Mouse (Mus musculus): ENCODE measurements around the gene Pdilt.
"Not testable (repeated sequence)": the region's sequence is repeated elsewhere in the genome, so short reads cannot be mapped to it uniquely, and the experiment has no call there.

Gene Pdilt

DNA sequence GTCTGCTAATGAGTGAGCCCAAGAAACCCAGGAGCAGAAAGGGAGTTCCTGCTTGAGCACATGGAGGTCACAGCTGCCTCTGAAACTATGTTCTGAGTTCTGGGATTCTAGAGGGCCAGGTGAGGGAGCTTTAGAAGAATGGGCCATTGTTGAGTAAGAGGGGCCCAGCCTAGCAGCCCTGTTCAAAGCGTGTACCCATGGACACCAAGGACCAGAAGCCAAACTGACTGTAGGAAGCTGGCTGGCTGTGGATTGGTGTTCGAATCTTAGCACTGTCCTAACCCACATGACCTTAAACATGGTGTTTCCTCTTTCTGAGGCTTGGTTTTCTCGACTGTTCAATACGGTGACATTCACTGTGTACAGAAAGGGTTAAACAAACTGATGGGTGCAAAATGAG is at the start of gene Pdilt:
Pdilt (minus strand) TSS at position 101 of the 400 bp plus-strand sequence.
- no peak for ATAC-seq (ENCODE audit: low TSS enrichment)

- ATAC-seq (ENCODE audit: low TSS enrichment), result not testable (repeated sequence)
These were observed 39.2 kb upstream of the Pdilt start for GRCm38 (mm10) chr7:119562476-119562875.

- ATAC-seq (ENCODE audit: low TSS enrichment), result no peak
These were observed 38.2 kb upstream of the Pdilt start for GRCm38 (mm10) chr7:119561441-119561840.

GRCm38 (mm10) chr7:119560452-119560835 is 37.2 kb upstream of the Pdilt start:
- ATAC-seq (ENCODE audit: low TSS enrichment), result no peak

- no peak for ATAC-seq (ENCODE audit: low TSS enrichment)
These were observed 36.6 kb upstream of the Pdilt start for GRCm38 (mm10) chr7:119559789-119560451.

DNA sequence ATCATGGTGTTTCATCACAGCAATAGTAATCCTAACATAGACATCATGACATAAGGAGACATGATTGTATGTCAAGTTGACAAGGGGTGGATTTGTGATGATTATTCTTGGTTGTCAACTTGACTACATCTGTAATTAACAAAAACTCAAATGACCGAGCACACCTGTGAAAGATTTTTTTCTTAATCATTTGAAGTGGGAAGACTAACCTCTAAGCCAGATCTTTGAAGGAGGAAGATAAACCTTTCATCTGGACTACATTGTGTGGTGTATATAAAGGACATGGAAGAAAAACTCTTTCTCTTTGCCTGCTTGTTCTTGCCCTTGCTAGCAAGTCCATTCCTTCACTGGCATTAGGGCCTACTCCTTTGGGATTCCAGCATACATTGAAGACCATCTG is 30.8 kb upstream of the Pdilt start, which contains the start of gene Acsm2:
Acsm2 (plus strand) TSS at position 301 of the 400 bp plus-strand sequence.
- ATAC-seq (ENCODE audit: low TSS enrichment), result no peak

DNA sequence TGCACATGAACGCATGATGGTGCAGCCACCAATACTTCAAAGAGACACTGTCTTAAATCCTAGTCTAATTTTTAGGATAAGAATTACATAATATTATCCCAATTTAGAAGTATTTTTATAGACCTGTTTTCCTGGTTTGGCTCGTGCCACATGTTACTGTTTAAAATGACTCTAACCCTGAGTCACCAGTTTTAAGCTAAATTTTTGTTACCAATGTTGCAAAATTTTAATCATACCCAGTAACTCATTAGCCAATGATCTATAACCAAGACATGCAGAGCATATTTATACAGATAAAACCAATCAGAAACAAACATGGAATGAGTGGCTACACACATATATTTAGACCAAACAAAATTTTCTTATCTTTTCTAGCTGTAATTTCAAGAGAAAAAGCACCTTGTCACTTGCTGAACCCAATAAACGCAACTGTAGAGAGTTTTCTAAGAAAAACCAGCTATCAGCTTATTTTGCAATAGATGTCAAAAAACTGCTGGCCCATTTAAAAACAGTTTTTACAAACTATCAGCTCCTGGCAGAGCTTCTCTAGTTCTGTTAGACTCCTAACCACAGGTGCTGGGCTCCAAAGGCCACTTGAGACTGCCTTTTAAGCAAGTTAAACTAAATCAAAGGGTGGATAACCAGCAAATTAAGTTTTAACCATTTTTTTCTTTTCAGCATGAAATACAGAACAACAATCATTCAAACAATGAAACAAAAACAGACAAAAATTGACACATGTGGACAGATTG is 27.4 kb upstream of the Pdilt start:
- no peak for ATAC-seq (ENCODE audit: low TSS enrichment)

- no peak for ATAC-seq (ENCODE audit: low TSS enrichment)
These were observed 22.3 kb upstream of the Pdilt start for GRCm38 (mm10) chr7:119545572-119545971.

GRCm38 (mm10) chr7:119542445-119542844 is 19.2 kb upstream of the Pdilt start:
- no peak for ATAC-seq (ENCODE audit: low TSS enrichment)

GRCm38 (mm10) chr7:119534389-119534788 is 11.1 kb upstream of the Pdilt start:
- no peak for ATAC-seq (ENCODE audit: low TSS enrichment)

DNA sequence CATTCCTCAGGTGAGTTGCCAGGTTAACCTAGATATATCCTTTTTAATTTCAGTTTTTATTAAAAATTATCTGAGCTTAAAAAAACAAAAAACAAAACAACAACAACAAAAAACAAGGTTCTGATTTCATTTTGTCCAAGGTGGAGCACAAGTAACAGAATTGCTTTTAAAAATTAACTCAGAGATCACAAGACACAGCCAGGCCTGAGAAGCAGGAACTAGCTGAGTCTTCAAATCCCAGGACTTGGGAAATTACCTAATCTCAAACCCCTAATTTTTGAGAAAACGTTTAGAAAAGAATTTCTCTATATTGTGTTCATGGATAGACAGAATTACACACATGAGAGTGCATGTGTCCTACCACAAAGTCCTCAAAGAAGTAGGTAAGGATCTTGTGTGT is 9.6 kb upstream of the Pdilt start:
- no peak for ATAC-seq (ENCODE audit: low TSS enrichment)

DNA sequence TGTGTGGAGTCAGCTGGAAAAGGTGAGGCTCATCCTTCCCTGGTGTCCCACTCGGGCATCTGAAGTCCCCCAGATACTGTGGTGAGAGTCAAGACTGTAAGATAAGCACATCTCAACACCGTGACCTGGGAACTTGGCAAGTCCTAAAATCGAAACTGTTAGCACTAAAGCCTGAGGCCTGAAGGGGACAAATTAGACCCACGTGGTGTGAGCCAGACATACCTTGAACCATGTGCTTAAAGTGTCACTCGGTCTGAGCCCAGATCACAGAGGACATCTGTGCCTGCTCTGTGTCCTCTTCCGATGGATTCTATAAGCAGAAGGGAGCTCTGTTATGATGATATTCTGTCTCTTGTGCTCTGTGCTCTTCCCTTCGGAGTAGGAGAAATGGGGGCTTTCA is 5.3 kb upstream of the Pdilt start:
- no peak for ATAC-seq (ENCODE audit: low TSS enrichment)

GRCm38 (mm10) chr7:119527548-119527947 is 4.3 kb upstream of the Pdilt start:
- ATAC-seq (ENCODE audit: low TSS enrichment), result no peak

- ATAC-seq (ENCODE audit: low TSS enrichment), result no peak
These were observed 3.8 kb upstream of the Pdilt start for GRCm38 (mm10) chr7:119527135-119527534.

GRCm38 (mm10) chr7:119526486-119526885 is 3.2 kb upstream of the Pdilt start:
- ATAC-seq (ENCODE audit: low TSS enrichment), result no peak

- ATAC-seq (ENCODE audit: low TSS enrichment), result no peak
These were observed 2.6 kb upstream of the Pdilt start for GRCm38 (mm10) chr7:119525881-119526281.

- ATAC-seq (ENCODE audit: low TSS enrichment), result no peak
These were observed 904 bp downstream of the Pdilt start for GRCm38 (mm10) chr7:119522385-119522784.

DNA sequence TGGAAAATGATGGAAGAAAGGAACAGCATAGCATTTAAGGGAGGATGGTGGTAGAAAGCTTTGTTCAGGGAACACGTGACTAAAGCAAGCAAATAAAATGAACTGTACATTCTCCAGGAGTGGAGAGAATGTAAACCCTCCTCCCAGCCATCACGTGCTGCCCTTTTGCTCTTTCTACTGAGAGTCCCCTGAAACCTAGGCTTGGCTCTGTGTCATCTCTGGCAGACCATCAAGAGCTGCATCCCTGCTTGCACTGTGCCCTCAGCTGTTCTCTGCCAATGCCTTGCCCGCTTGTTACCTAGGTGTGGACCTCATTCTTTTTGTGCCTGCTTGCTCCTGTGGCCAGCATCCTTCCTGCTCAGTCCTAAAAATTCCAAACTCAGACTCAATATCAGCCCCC is 1.5 kb downstream of the Pdilt start:
- no peak for ATAC-seq (ENCODE audit: low TSS enrichment)

GRCm38 (mm10) chr7:119519654-119520053 is 3.6 kb downstream of the Pdilt start:
- ATAC-seq (ENCODE audit: low TSS enrichment), result peak; percentile 87

GRCm38 (mm10) chr7:119519163-119519562 is 4.1 kb downstream of the Pdilt start, which contains the start of gene Acsm5:
Gene Acsm5 (plus strand): TSS chr7:119519463.
- no peak for ATAC-seq (ENCODE audit: low TSS enrichment)

DNA sequence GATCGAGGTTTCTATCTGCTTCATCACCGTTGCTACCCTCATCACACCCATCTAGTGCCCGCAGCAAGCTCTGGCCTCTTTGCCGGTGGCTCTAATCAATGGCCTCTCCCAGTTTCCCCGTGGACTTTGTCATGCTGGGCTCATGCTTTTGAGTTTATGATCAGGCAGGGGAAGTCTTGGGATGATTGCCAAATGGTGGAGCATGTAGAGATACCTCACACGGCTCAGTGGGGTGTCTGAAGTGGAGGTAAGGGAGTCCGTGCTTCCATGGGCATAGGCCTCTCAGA is 7.1 kb downstream of the Pdilt start:
- no peak for ATAC-seq (ENCODE audit: low TSS enrichment)

DNA sequence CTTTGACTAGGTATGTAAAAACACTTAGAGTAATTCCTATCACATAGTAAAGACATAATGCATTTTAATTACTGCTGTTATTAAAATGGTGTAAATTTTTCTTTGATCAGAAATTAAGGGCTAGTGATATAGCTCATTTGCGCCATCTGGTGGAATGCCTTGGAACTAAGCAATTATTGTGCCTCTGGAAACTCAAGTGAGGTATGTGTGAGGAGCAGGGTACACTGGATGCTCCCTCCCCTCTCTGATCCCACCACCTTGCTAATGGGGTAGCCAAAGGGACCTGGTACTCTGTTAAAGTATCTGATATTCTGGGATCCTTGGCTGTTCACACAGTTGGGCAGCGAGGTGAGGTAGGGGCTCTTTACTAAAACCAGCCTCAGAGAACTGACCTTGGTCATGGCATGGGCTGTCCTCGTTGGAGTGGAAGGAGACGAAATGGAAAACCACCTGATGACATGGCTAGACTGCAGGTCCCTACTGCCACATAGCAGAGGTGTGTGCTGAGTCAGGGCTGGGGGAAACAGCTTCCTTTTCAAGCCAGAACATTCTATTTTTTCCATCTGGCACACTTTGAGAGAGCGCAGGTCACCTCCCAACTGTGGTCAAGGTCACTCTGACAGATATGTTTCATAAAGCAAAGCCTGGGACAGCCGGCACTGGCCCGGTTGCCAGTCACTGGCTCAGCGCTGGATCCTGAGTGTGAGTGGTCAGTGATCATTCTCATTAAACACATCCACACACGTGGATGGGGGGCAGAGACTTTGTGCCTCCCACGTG is 7.6 kb downstream of the Pdilt start:
- no peak for ATAC-seq (ENCODE audit: low TSS enrichment)

- peak; percentile 80 for ATAC-seq (ENCODE audit: low TSS enrichment)
These were observed 10.2 kb downstream of the Pdilt start for GRCm38 (mm10) chr7:119513056-119513455.

Measured in frontal cortex, adult (tissue).